ENCODE assay signal across 18 mouse cellular contexts in the genomic region with DNA sequence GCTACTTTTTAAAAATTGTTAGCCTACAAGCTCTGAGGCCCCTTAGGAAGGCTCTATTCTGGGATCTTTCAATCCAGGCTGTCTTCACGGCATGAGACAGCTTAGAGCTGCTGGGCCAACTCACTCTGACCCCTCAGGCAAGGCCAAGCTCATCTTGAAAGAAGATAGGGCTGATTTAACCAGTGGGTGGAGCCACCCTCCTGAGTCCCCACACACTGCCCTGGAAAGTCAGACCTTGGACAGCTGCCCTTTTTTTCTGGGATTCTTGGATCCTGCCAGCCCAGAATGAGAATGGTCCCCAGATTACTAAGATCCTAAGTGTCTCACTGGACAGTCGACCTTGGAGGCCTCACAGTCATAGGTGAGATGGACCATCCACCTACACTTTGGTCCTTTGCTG. TPM values are rescaled to one million over a fixed set of nuclear protein-coding genes. Genes with fewer than 3 reads are reported as not detected.
DNase-seq lines count a peak whose midpoint lies in the region; ATAC-seq lines count a peak whose summit lies in the region.
"Had no signal": no experiment of that assay in that cellular context is flagged by ENCODE, and none has a peak within 500 bp of the region (broad histone marks: within the 10 kb centered on the region; RNA-seq: fewer than 3 reads in every experiment).

No protein-coding gene starts in this region.

- no peak for ATAC-seq in hindbrain, embryonic 12.5 days (ENCODE audit: low FRiP score)
- ATAC-seq in liver, embryonic 12.5 days: no peak
- ATAC-seq: forebrain, postnatal 0 days; hindbrain, embryonic 16.5 days had no signal

- no peaks in the 10 kb centered on the region for H3K9me3 ChIP-seq in hindbrain, embryonic 12.5 days (replicated peaks)
- H3K9me3 ChIP-seq in liver, embryonic 12.5 days (replicated peaks): no peaks in the 10 kb centered on the region
- H3K9me3 ChIP-seq: neural tube, embryonic 13.5 days had no signal

- H3K36me3 ChIP-seq in hindbrain, embryonic 12.5 days: no peaks in the 10 kb centered on the region
- no peaks in the 10 kb centered on the region for H3K36me3 ChIP-seq in liver, embryonic 12.5 days
- H3K36me3 ChIP-seq: neural tube, embryonic 13.5 days had no signal

- peak; percentile 58 to 63 for DNase-seq in cerebellum, adult 18-20 months
- DNase-seq in cerebellum, adult 8-10 months: no peak
- DNase-seq in MN1 (ENCODE audit: low spot score): peak; percentile 22
- peak; percentile 43 to 61 for DNase-seq in adrenal gland, postnatal 36 days
- DNase-seq in embryo, embryonic 11 days: peak; percentile 16
- DNase-seq in left cerebral cortex, postnatal 36 days (ENCODE audit: low spot score in 2 of 2): no peak
- DNase-seq: forebrain, postnatal 0 days; gastrocnemius, postnatal 10 days; heart, postnatal 14 days; liver; right cerebral cortex, adult 18-20 months; spleen, adult 18-20 months had no signal

- H3K27me3 ChIP-seq in hindbrain, embryonic 12.5 days: peaks cover 36% of the 10 kb centered on the region
- H3K27me3 ChIP-seq in liver, embryonic 12.5 days (replicated peaks): peaks cover 38% of the 10 kb centered on the region

- H3K27ac ChIP-seq in hindbrain, embryonic 12.5 days: no peak overlapping the region
- H3K27ac ChIP-seq in liver, embryonic 12.5 days: no peak overlapping the region
- H3K27ac ChIP-seq: left cerebral cortex, adult 2 months; neural tube, embryonic 13.5 days had no signal

- no peak overlapping the region for H3K9ac ChIP-seq in hindbrain, embryonic 12.5 days
- no peak overlapping the region for H3K9ac ChIP-seq in liver, embryonic 12.5 days
- H3K9ac ChIP-seq: forebrain, postnatal 0 days; neural tube, embryonic 13.5 days had no signal

- intact Hi-C loops in left cerebral cortex, postnatal 36 days (cut with DNase I): no loop called here

- no peak overlapping the region for H3K4me2 ChIP-seq in hindbrain, embryonic 12.5 days (replicated peaks)
- H3K4me2 ChIP-seq in liver, embryonic 12.5 days: no peak overlapping the region
- H3K4me2 ChIP-seq: neural tube, embryonic 13.5 days had no signal

- no peak overlapping the region for H3K4me3 ChIP-seq in hindbrain, embryonic 12.5 days
- H3K4me3 ChIP-seq in liver, embryonic 12.5 days: no peak overlapping the region
- H3K4me3 ChIP-seq: erythroblast, embryonic 14.5 days; left cerebral cortex, adult 2 months; neural tube, embryonic 13.5 days had no signal

- H3K4me1 ChIP-seq in hindbrain, embryonic 12.5 days: peaks cover 4% of the 10 kb centered on the region; the same call in 1 of the 2 replicates
- no peaks in the 10 kb centered on the region for H3K4me1 ChIP-seq in liver, embryonic 12.5 days

- WGBS in hindbrain, embryonic 12.5 days: 24% methylated on average over 2 of the region's 2 CpGs
- 8% methylated on average over 2 of the region's 2 CpGs for WGBS in liver, embryonic 12.5 days (ENCODE audit: insufficient replicate concordance)

RNA-seq across cellular contexts. Expression of a gene that starts 47.6 kb away (rescaled TPM):
- 1 to 10 TPM; 4.3 to 7.3 TPM for total RNA-seq in adrenal gland, postnatal 36 days (2021)
- total RNA-seq in left cerebral cortex, postnatal 36 days (2021): 100 to 1,000 TPM; 219 to 272 TPM
- polyA plus RNA-seq in hindbrain, embryonic 12.5 days (2016; fragmentation: Nextera tagmentation; extraction: Ambion mirVana): 13.3 and 16.1 TPM in 2 replicates
- 0.60 and 1.8 TPM in 2 replicates for polyA plus RNA-seq in liver, embryonic 12.5 days (2016; fragmentation: Nextera tagmentation; extraction: Ambion mirVana)

Comparison
In these comparisons a context has a peak if more than half of its experiments do, and no peak if none do; other contexts are left out.
1. DNase-seq: peak in cerebellum, adult 18-20 months (2 of 2), MN1 (single experiment), adrenal gland, postnatal 36 days (2 of 2) and embryo, embryonic 11 days (single experiment); none in cerebellum, adult 8-10 months (single experiment) and left cerebral cortex, postnatal 36 days (0 of 2).
2. RNA of a gene that starts 47.6 kb away (total RNA-seq): 219 to 272 TPM in left cerebral cortex, postnatal 36 days; 4.3 to 7.3 TPM in adrenal gland, postnatal 36 days; every median in the first group is over 10 times any median in the second.